Mouse (Mus musculus): ENCODE measurements around the gene Stpg1.

Gene Stpg1

GRCm38 (mm10) chr4:135509515-135509914, 14.9 kb downstream of the Stpg1 start:
- in situ Hi-C loops (cut with MboI, MseI) = no loop called here

- in situ Hi-C loops (cut with MboI, MseI) = loop anchor here (5.0 kb wide), 1 partner anchor 153 kb away; no protein-coding TSS in a partner anchor
These were observed 19.3 kb downstream of the Stpg1 start for GRCm38 (mm10) chr4:135513865-135514264.

DNA sequence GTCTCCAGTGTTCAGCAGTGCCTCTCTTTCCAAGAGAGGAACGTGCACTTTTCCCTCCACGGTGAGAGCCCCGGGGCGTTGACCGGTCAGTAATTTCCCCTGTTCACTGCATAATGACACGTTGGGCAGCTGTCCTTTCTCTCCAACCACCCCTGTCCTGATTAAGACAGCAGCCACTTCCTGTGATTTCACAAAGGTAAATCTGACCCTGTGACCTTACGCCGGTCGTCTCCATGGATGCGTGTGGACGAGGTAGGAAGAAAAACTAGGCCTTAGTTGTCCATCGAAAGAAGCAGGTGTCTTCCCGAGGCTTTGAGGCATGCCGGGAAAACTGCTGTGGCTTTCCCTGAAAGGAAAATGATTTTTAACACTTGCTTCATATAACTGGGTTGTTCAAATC, 20.3 kb downstream of the Stpg1 start:
- in situ Hi-C loops (cut with MboI, MseI) = loop anchor here (5.0 kb wide), 1 partner anchor 152 kb away; no protein-coding TSS in a partner anchor

DNA sequence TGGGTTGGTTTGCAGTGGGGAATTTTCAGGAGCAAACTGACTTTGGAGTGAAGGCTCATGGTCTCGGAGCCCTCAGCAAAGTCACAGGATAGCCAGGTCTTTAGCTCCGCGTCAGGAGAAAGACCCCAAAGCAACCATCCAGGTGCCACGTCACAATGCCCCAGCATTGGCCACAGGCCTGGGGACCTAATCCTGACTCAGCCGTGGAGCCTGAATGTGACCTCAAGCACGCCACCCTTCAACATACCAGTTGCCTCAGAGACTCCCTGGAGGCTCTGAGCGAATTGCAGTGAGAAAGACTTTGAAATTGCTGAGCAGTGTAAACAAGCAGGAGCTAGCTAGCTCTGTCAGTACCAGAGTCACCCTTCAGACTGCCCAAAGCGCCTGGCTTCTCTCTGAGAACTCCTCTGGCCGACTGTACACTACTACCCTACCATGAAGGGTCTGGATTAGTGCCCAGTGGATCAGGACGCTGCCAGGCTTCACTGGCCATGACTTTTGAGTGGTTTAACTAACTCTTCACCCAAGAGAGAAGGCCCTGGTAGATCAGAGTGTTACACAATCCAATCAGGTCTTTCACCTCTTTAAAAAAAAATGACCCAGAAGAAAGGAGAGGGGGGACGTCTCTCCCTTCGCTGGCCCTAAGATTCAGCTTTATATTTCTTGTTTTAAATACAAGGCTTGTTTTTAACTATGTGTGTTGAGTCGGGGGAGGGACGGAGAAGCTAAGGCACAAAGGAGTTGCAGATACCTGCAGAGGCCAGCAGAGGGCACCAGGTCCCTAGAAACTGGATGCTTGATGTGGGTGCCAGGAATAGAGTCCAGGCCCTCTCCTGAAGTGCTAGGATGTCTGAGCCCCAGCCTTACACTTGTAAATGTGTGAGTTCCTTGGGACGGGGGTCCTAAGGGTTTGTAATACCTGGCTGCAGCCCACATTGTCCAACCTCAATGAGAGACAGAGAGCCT, 22.0 kb downstream of the Stpg1 start:
- in situ Hi-C loops (cut with MboI, MseI) = no loop called here

DNA sequence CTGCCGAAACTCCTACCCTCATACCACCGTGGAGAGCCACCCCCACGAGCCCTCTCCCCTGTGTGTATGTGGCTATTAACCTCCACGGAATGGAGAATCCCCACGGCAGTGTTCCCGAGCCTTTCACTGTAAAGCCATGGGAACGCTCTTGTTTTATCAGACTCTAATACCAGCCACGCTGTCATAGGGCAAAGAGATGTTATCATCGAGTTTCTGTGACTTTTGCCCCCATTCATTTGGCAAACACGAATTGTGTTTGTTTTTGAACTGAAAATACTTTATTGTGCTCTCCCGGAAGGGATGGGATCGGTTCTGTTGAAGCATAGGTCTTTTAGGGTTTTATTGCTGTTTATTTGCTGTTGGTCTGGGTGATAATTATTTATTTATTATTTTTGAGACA, 23.5 kb downstream of the Stpg1 start:
- in situ Hi-C loops (cut with MboI, MseI) = no loop called here

DNA sequence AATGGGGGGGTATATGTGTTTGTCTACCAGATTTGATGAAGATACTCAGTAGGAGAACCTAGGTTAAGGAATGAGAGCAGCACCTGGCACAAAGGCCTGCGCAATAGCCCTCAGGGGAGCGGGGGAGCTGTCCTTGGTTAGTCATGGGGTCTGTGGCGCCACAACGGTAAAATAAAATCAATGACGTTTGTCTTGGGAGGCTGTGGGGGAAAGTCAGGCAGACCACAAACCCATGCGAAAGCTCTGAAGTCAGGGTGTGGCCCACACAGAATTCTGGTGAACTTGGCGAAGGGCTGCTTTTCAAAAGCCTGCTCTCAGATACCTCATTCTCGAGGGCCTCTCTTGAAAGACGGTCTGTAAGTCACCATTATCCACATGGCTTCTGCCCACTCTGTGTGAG, 25.8 kb downstream of the Stpg1 start:
- in situ Hi-C loops (cut with MboI, MseI) = no loop called here

DNA sequence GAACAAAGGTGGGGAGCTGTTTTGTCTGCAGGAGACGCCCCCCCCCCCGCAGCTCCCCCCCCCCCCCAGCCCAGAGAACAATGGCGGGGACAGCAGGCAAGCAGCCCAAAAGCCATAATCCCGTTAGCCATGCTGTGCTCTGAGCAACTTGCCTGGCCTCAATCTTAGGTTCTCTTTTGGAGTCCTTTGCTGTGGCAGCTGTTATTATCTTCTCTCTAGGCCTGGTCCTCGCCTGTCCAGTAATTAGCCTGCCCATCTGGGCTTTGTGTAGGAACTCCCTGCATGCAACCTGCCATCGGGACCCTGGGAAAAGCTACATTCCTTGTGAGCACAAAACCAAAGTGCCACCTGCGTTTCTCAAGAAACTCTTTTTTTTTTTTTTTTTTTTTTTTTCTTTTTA, 29.3 kb downstream of the Stpg1 start:
- in situ Hi-C loops (cut with MboI, MseI) = no loop called here

- in situ Hi-C loops (cut with MboI, MseI) = loop anchor here (25.0 kb wide), 1 partner anchor 862 kb away; no protein-coding TSS in a partner anchor
These were observed 30.5 kb downstream of the Stpg1 start for GRCm38 (mm10) chr4:135525057-135525456.

GRCm38 (mm10) chr4:135526039-135526710, 31.6 kb downstream of the Stpg1 start:
- in situ Hi-C loops (cut with MboI, MseI) = loop anchor here (25.0 kb wide), 1 partner anchor 861 kb away; no protein-coding TSS in a partner anchor

DNA sequence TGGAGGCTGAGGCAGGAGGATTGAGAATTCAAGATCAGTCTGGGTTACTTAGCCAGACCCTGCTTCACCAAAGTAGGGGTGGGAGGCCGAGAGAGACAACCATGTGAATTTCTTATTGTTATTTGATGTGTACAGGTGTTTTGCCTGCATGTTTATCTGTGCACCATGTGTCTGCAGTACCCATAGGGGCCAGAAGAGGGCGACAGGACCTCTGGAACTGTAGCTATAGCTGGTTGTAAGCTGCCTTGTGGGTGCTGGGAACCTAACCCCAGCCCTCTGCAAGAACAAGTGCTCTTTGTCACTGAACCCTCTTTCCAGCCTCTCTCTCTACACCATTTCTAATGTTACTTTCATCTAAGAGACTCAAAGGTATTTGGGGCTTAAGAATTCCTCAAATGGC, 35.7 kb downstream of the Stpg1 start:
- in situ Hi-C loops (cut with MboI, MseI) = loop anchor here (25.0 kb wide), 1 partner anchor 857 kb away; no protein-coding TSS in a partner anchor

- in situ Hi-C loops (cut with MboI, MseI) = loop anchor here (25.0 kb wide), 1 partner anchor 856 kb away; no protein-coding TSS in a partner anchor
These were observed 36.6 kb downstream of the Stpg1 start for GRCm38 (mm10) chr4:135531236-135531635.

DNA sequence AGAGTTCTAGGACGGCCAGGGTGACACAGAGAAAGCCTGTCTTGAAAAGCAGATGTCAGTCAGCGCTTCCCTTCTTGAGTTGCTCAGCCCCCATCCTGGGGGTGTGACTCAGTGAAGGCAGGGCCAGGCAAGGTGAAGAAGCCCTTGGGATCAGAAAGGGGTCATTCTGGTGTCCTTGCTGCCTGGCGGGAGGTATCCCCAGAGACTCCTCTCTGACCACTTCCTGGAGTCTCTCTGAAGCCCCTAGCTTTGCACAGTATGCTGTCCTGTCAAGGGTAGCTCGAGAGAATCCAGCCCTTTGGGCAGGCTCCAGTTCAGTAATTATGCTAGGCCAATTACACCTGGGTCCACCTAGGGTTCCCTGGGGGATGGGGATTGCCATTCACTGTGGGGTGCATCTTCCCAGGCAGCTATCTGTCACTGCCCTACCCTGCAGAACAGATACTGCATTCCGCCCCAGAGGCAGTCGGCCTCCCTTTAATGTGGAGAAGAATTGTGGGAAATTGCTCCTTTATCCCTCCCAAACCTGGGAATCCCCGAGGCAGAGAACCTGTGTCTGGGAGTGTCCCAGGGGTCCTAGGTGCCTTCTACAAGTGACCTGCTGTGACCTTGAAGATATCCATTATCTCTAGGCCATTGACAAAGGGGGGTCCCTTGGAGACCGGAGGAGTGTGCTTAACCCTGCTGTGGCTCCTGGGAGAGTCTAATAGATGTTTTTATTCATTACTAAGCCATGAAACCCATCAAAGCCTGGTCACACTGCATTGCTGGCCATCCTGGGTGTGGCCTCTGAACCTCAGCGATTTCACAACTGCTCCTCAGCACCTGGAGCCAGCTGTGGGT, 37.4 kb downstream of the Stpg1 start:
- in situ Hi-C loops (cut with MboI, MseI) = loop anchor here (25.0 kb wide), 1 partner anchor 855 kb away; no protein-coding TSS in a partner anchor

- in situ Hi-C loops (cut with MboI, MseI) = loop anchor here (25.0 kb wide), 1 partner anchor 854 kb away; no protein-coding TSS in a partner anchor
These were observed 38.4 kb downstream of the Stpg1 start for GRCm38 (mm10) chr4:135533001-135533400.

DNA sequence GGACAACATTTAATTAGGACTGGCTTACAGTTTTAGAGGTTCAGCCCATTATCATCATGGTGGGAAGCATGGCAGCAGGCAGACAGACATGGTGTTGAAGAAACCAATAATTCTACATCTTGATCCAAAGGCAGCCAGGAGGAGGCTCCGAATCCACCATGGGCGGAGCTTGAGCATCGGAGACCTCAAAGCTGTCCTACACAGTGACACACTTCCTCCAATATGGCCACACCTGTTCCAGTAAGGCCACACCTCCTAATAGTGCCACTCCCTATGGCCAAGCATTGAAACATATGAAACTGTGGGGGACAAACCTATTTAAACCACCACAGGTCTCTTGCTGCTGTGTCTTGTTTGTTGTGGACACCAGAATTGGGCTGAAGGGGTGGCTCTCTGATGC, 40.4 kb downstream of the Stpg1 start:
- in situ Hi-C loops (cut with MboI, MseI) = loop anchor here (25.0 kb wide), 1 partner anchor 852 kb away; no protein-coding TSS in a partner anchor

- in situ Hi-C loops (cut with MboI, MseI) = loop anchor here (25.0 kb wide), 1 partner anchor 848 kb away; no protein-coding TSS in a partner anchor
These were observed 44.5 kb downstream of the Stpg1 start for GRCm38 (mm10) chr4:135539056-135539455.

GRCm38 (mm10) chr4:135540057-135540456, 45.5 kb downstream of the Stpg1 start:
- in situ Hi-C loops (cut with MboI, MseI) = loop anchor here (25.0 kb wide), 1 partner anchor 847 kb away; no protein-coding TSS in a partner anchor

GRCm38 (mm10) chr4:135544284-135544683, 49.7 kb downstream of the Stpg1 start:
- in situ Hi-C loops (cut with MboI, MseI) = loop anchor here (25.0 kb wide), 1 partner anchor 843 kb away; no protein-coding TSS in a partner anchor

DNA sequence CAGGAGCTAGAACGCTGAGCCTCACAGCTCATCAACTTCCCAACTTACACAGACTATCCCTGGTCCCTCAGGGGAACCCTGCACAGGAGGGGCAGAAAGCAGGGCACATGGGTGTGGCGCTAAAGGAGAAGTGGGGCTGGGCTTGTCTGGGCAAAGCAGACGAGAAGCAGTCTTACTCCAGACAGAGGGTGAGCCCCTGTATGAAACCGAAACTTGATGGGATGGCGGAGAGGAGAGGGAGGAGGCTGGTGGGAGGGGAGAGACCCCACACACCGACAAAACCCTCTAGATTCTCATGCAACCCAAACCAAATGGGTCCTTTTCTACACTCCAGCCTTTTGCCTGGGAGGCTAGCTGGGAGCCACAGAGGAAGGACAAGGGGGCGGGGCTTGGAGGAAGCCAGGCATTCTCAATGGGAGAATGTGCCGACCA, 50.5 kb downstream of the Stpg1 start:
- in situ Hi-C loops (cut with MboI, MseI) = loop anchor here (25.0 kb wide), 1 partner anchor 842 kb away; no protein-coding TSS in a partner anchor

- in situ Hi-C loops (cut with MboI, MseI) = loop anchor here (25.0 kb wide), 1 partner anchor 841 kb away; no protein-coding TSS in a partner anchor
These were observed 51.4 kb downstream of the Stpg1 start for GRCm38 (mm10) chr4:135546008-135546407.

- in situ Hi-C loops (cut with MboI, MseI) = loop anchor here (25.0 kb wide), 1 partner anchor 841 kb away; no protein-coding TSS in a partner anchor
These were observed 52.2 kb downstream of the Stpg1 start for GRCm38 (mm10) chr4:135546793-135547192.
